Mouse (Mus musculus): ENCODE results near the gene Foxg1. TPM values are rescaled to one million over a fixed set of nuclear protein-coding genes. Genes with fewer than 3 reads are reported as not detected.

The Foxg1 gene
- polyA plus RNA-seq, 1 experiment: 104 TPM

- H3K4me3 ChIP-seq (ENCODE audit: insufficient read depth, low read depth, low read length): no peak overlapping the region
- H3K27ac ChIP-seq (ENCODE audit: insufficient read depth, low read depth, low read length): no peak overlapping the region
- no peak for TF ChIP-seq CTCF (IDR thresholded peaks at IDR 0.05; ENCODE audit: insufficient read depth, low read depth, low read length)
- no peak for TF ChIP-seq POLR2A (IDR thresholded peaks at IDR 0.05; ENCODE audit: insufficient read depth, low read depth, low read length)
- no peaks in the 10 kb centered on the region for H3K4me1 ChIP-seq (ENCODE audit: control insufficient read depth, insufficient read depth, low read length)
Measured at GRCm38 (mm10) chr12:49398163-49398540, 15.7 kb downstream of the Foxg1 start.

GRCm38 (mm10) chr12:49398636-49399035 is 16.2 kb downstream of the Foxg1 start:
- no peak overlapping the region for H3K27ac ChIP-seq (ENCODE audit: insufficient read depth, low read depth, low read length)
- WGBS: 31% methylated on average over 3 of the region's 3 CpGs
- no peak overlapping the region for H3K4me3 ChIP-seq (ENCODE audit: insufficient read depth, low read depth, low read length)
- TF ChIP-seq CTCF (IDR thresholded peaks at IDR 0.05; ENCODE audit: insufficient read depth, low read depth, low read length): no peak
- no peak for TF ChIP-seq POLR2A (IDR thresholded peaks at IDR 0.05; ENCODE audit: insufficient read depth, low read depth, low read length)
- H3K4me1 ChIP-seq (ENCODE audit: control insufficient read depth, insufficient read depth, low read length): no peaks in the 10 kb centered on the region

- WGBS: 33% methylated on average over 1 of the region's 1 CpGs
- H3K27ac ChIP-seq (ENCODE audit: insufficient read depth, low read depth, low read length): peak overlapping the region; percentile 98
- no peak overlapping the region for H3K4me3 ChIP-seq (ENCODE audit: insufficient read depth, low read depth, low read length)
- TF ChIP-seq CTCF (IDR thresholded peaks at IDR 0.05; ENCODE audit: insufficient read depth, low read depth, low read length) (no peak), POLR2A (IDR thresholded peaks at IDR 0.05; ENCODE audit: insufficient read depth, low read depth, low read length) (no peak)
- H3K4me1 ChIP-seq (ENCODE audit: control insufficient read depth, insufficient read depth, low read length): no peaks in the 10 kb centered on the region
Measured at GRCm38 (mm10) chr12:49399611-49400010, 17.2 kb downstream of the Foxg1 start.

GRCm38 (mm10) chr12:49400036-49400852 is 17.8 kb downstream of the Foxg1 start:
- Histone ChIP-seq H3K27ac (ENCODE audit: insufficient read depth, low read depth, low read length) (peak overlapping the region; percentile 98), H3K4me3 (ENCODE audit: insufficient read depth, low read depth, low read length) (no peak overlapping the region; the same call in 1 of the 2 replicates), H3K4me1 (ENCODE audit: control insufficient read depth, insufficient read depth, low read length) (no peaks in the 10 kb centered on the region)
- TF ChIP-seq POLR2A (IDR thresholded peaks at IDR 0.05; ENCODE audit: insufficient read depth, low read depth, low read length) (no peak), CTCF (IDR thresholded peaks at IDR 0.05; ENCODE audit: insufficient read depth, low read depth, low read length) (no peak)
- WGBS: 27% methylated on average over 9 of the region's 9 CpGs

GRCm38 (mm10) chr12:49400853-49401118 is 18.3 kb downstream of the Foxg1 start:
- Histone ChIP-seq H3K4me1 (ENCODE audit: control insufficient read depth, insufficient read depth, low read length) (no peaks in the 10 kb centered on the region), H3K27ac (ENCODE audit: insufficient read depth, low read depth, low read length) (peak overlapping the region; percentile 98), H3K4me3 (ENCODE audit: insufficient read depth, low read depth, low read length) (peak overlapping the region; percentile 66)
- no peak for TF ChIP-seq POLR2A (IDR thresholded peaks at IDR 0.05; ENCODE audit: insufficient read depth, low read depth, low read length)
- no peak for TF ChIP-seq CTCF (IDR thresholded peaks at IDR 0.05; ENCODE audit: insufficient read depth, low read depth, low read length)
- WGBS: under 1% methylated on average over 8 of the region's 8 CpGs

GRCm38 (mm10) chr12:49401119-49401795 is 18.8 kb downstream of the Foxg1 start:
- H3K4me3 ChIP-seq (ENCODE audit: insufficient read depth, low read depth, low read length): peak overlapping the region; percentile 66
- under 1% methylated on average over 68 of the region's 68 CpGs for WGBS
- no peaks in the 10 kb centered on the region for H3K4me1 ChIP-seq (ENCODE audit: control insufficient read depth, insufficient read depth, low read length)
- TF ChIP-seq CTCF (IDR thresholded peaks at IDR 0.05; ENCODE audit: insufficient read depth, low read depth, low read length) (no peak), POLR2A (IDR thresholded peaks at IDR 0.05; ENCODE audit: insufficient read depth, low read depth, low read length) (peak; percentile 23; the same call in 1 of the 2 replicates)
- peak overlapping the region; percentile 98 for H3K27ac ChIP-seq (ENCODE audit: insufficient read depth, low read depth, low read length)

- H3K4me1 ChIP-seq (ENCODE audit: control insufficient read depth, insufficient read depth, low read length): no peaks in the 10 kb centered on the region
- H3K27ac ChIP-seq (ENCODE audit: insufficient read depth, low read depth, low read length): peak overlapping the region; percentile 98
- TF ChIP-seq POLR2A (IDR thresholded peaks at IDR 0.05; ENCODE audit: insufficient read depth, low read depth, low read length) (no peak), CTCF (IDR thresholded peaks at IDR 0.05; ENCODE audit: insufficient read depth, low read depth, low read length) (no peak)
- WGBS: 3% methylated on average over 5 of the region's 5 CpGs
- H3K4me3 ChIP-seq (ENCODE audit: insufficient read depth, low read depth, low read length): peak overlapping the region; percentile 66
Measured at GRCm38 (mm10) chr12:49401796-49402130, 19.3 kb downstream of the Foxg1 start.

GRCm38 (mm10) chr12:49409833-49410232 is 27.4 kb downstream of the Foxg1 start:
- TF ChIP-seq CTCF (IDR thresholded peaks at IDR 0.05; ENCODE audit: insufficient read depth, low read depth, low read length): no peak
- no peak for TF ChIP-seq POLR2A (IDR thresholded peaks at IDR 0.05; ENCODE audit: insufficient read depth, low read depth, low read length)
- 72% methylated on average over 2 of the region's 2 CpGs for WGBS
- Histone ChIP-seq H3K4me3 (ENCODE audit: insufficient read depth, low read depth, low read length) (no peak overlapping the region), H3K4me1 (ENCODE audit: control insufficient read depth, insufficient read depth, low read length) (no peaks in the 10 kb centered on the region), H3K27ac (ENCODE audit: insufficient read depth, low read depth, low read length) (no peak overlapping the region)

- Histone ChIP-seq H3K4me3 (ENCODE audit: insufficient read depth, low read depth, low read length) (no peak overlapping the region), H3K4me1 (ENCODE audit: control insufficient read depth, insufficient read depth, low read length) (no peaks in the 10 kb centered on the region), H3K27ac (ENCODE audit: insufficient read depth, low read depth, low read length) (no peak overlapping the region)
- TF ChIP-seq POLR2A (IDR thresholded peaks at IDR 0.05; ENCODE audit: insufficient read depth, low read depth, low read length) (no peak), CTCF (IDR thresholded peaks at IDR 0.05; ENCODE audit: insufficient read depth, low read depth, low read length) (no peak)
- WGBS: 61% methylated on average over 3 of the region's 3 CpGs
Measured at GRCm38 (mm10) chr12:49417963-49418362, 35.5 kb downstream of the Foxg1 start.

Other genes starting within 250 kb of the Foxg1 start
- not detected in 2 replicates for gene Gm43517, start 2.5 kb downstream of the Foxg1 start, polyA plus RNA-seq (2012; ENCODE audit: insufficient read depth, insufficient read length, low replicate concordance, missing spikeins)

Data from olfactory bulb, adult 2 months (tissue).